Mouse (Mus musculus): ENCODE measurements around the gene Gab2.

- TF ChIP-seq POLR2A (IDR thresholded peaks at IDR 0.05; ENCODE audit: insufficient read length, low read depth) (no peak), USF1 (IDR thresholded peaks at IDR 0.05; ENCODE audit: low read depth) (no peak), TCF12 (IDR thresholded peaks at IDR 0.05; ENCODE audit: insufficient read depth, poor library complexity, severe bottlenecking) (no peak), MYOD1 (IDR thresholded peaks at IDR 0.05; ENCODE audit: control insufficient read depth in 1 of 3, insufficient read length in 2 of 3, low read depth in 2 of 3) (no peak), E2F4 (IDR thresholded peaks at IDR 0.05; ENCODE audit: insufficient read depth) (no peak)
These were observed 234.3 kb downstream of the Gab2 start for GRCm38 (mm10) chr7:97315656-97316055.

Measured in myocyte (in vitro differentiated cells).